Mouse (Mus musculus) T-cell, adult 2 months (primary cell): ENCODE results near the gene Zfp597.
"Not testable (repeated sequence)": the region's sequence is repeated elsewhere in the genome, so short reads cannot be mapped to it uniquely, and the experiment has no call there.

ENCODE experiments used
- DNase-seq: peaks from one replicate; pipeline ENCODE4 v3.0.0; 2022; ENCODE audit warnings: low spot score

Gene Zfp597

DNA sequence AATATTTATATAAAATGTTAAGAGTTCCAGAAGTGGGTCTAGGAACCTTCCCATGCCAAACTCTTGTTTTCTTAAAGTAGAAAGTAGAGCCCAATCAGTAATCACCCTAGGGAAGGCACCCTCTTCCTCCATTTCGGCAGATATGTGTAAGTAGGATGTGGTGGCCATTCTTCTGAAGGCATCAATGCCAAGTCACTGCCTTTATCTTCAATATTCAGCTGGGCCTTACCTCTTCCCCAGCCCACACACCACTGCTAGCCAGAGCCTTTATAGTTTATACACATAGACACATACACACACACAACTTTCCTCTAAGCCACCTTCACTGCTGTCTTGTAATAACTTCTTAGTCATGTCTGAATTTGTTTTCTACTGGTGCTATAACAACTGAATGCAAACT, 28.6 kb downstream of the Zfp597 start:
- DNase-seq: no peak

DNA sequence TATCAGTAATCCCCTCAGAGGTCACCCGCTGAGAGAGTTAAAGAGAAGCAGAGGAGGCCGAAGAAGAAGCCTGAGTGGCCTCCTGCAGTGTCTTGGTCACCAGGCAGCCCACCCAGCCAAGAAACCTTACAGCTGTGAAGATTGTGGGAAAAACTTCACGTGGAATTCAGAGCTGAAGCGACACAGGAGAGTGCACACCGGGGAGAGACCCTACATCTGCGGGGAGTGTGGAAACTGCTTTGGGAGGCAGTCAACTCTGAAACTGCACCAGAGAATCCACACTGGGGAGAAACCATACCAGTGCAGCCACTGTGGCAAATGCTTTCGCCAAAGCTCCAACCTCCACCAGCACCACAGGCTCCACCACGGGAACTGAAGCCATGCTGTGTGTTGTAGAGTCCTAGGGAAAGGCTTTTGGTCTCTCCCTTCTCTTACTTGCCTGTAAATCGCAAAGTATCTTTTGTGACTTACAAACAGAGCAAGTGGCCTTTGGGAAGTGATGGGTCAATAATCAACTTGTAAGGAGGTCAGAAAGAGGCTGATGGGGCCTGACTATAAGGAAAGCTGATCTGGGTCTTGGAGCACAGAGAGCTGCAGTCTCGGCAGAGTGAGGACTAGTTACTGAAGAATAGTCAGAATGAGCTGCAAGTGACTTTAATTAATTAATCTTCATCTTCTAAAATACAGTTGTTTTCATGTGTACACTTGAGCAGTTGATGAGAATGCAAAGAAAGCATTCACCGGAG, 29.8 kb downstream of the Zfp597 start:
- DNase-seq: no peak

DNA sequence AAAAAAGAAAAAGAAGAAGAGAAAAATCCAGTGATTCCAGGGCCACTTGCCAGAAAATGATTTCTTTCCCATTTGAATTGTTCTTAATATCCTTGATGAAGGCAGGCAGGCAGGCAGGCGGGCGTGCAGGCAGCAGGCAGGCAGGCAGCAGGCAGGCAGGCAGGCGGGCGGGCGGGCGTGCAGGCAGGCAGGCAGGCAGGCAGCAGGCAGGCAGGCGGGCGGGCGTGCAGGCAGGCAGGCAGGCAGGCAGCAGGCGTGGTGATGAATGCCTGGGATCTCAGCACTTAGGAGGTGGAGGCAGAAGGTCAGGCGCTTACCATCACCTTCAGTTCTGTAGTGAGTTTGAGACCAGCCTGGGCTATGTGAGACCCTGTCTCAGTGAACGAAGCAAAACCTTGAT, 31.8 kb downstream of the Zfp597 start:
- DNase-seq: no peak

- DNase-seq: not testable (repeated sequence)
Observed at GRCm38 (mm10) chr16:3851301-3851700, 33.1 kb downstream of the Zfp597 start.

- DNase-seq: no peak
Observed at GRCm38 (mm10) chr16:3848416-3848815, 35.9 kb downstream of the Zfp597 start.

DNA sequence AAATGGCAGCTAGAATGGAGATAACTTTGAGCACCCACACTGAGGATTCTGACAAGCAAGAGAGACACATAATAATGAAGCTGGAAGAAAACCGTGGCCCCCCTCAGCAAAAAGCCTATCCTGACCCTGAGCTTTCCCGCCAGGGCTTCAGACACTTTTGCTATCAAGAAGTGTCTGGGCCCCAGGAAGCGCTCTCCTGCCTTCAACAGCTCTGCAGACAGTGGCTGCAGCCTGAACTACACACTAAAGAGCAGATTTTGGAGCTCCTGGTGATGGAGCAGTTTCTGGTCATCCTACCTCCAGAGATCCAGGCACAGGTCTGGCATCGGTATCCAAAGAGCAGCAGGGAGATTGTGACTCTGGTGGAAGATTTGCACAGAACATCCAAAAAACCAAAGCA, 36.5 kb downstream of the Zfp597 start:
- DNase-seq: no peak

GRCm38 (mm10) chr16:3846711-3847518, 37.4 kb downstream of the Zfp597 start, which contains the start of gene Zfp174:
Zfp174 (plus strand) TSS chr16:3847268.
- DNase-seq: peak; percentile 91

DNA sequence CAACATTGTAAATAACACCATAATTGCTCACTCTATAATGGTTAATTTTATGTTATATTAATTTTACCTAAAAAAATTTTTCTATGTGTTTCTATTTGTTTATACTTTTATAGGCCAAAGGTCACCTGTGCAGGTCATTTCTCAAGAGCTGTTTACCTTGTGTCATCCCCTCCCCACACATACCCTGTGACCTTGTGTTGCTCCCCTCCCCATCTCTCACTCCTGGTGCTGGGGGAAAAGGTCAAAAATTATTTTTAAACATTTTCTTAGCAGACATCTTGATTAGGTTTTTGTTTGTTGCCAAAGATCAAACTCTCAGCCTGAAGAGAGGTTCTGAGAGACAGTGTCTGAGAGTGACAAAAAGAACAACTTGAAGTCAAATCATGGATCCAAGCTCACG, 40.6 kb downstream of the Zfp597 start:
- no peak for DNase-seq

DNA sequence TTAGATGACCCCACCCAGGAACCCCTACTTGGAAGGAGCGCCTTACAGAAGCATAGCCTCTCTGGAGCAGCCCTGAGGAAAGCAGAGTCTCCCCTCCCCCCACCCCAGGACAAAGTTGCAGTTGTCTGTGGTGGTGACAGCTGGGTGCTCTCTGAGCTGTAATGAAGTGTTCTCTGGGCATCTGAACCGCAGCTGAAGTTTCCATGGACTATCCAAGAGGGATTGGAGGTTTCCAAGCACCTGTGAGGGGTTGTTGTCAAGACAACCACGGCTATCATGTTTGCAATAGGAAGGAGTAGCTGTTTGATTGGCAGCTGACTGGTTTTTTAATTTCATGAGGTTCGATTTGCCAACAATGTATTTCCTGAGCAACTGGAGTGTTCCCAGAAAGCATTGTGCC, 41.4 kb downstream of the Zfp597 start:
- no peak for DNase-seq

GRCm38 (mm10) chr16:3839157-3839885, 45.0 kb downstream of the Zfp597 start:
- peak; percentile 28 for DNase-seq

DNA sequence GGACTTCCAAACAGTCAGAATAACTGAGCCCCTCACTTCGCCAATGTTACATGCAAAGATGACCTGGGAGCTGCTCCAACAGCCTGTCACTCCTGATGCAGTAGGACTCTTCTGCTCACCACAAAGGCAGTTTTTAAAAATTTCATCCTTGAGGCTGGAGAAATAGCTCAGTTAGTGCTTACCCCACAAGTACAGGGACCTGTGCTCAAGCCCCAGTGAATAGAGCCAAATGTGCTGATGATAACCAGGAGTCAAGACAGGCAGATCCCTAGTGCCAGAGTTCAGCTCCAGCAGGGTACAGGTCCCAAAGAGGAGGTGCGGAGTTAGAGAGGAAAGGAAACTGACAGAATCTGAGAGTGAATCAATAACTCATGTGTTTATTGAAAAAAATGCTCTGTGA, 48.9 kb downstream of the Zfp597 start:
- DNase-seq: no peak

GRCm38 (mm10) chr16:3830588-3831109, 53.7 kb downstream of the Zfp597 start, which contains the start of gene Olfr15:
Olfr15 (plus strand) TSS chr16:3830878.
- peak; percentile 15 for DNase-seq

DNA sequence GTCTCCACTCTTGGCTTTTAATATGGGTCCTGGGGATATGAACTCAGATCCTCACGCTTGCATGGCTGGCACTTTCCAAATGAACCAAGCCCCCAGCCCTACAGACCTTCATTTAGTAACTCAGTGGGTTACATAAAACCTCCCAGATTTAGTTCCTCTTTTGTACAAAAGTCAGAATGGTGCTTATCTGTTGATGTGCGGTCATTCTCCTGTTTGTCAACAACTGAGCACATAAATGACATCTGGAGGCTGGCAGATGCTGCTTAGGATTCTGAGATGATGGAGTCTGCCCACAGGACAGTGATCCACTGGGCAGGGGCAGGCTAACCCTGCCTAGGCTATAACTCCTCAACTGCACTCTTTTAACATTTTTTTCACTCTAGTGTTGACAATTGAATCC, 54.6 kb downstream of the Zfp597 start:
- DNase-seq: no peak

DNA sequence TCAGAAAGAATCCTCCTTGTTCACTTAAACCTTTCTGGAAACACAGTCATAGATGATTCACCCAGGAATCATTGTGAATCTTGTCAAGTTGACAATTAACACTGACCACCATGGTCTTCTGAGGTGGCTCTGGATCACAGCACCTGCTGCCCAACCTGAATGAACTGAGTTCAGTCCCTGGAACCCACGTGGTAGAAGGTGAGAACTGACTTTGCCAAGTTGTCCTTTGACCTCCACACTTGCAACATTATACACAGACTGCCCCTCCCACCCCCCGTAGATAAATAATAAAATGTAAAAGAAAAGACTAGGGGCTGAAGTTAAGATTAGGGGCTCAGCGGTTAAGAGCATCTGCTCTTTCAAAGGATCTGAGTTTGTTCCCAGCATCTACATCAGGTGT, 56.3 kb downstream of the Zfp597 start:
- DNase-seq: no peak

DNA sequence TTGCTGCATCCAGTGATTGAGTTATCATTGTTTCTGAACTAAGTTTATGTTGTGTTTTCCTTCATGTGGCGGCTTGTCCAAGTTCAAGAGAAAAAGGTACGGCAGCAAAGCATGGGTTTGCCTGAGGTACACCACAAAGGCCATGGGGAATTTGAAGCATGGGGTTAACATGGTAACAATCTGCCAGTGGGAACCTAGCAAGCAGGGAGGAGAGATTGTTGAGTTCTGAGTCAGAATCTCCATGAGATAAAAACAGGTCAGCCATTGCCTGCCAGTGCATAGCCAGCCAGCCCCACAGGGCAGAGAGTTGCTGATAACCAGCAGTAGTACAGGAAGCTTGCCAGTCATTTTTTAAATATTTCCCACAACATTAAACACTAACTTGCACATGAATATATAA, 64.2 kb downstream of the Zfp597 start:
- no peak for DNase-seq

DNA sequence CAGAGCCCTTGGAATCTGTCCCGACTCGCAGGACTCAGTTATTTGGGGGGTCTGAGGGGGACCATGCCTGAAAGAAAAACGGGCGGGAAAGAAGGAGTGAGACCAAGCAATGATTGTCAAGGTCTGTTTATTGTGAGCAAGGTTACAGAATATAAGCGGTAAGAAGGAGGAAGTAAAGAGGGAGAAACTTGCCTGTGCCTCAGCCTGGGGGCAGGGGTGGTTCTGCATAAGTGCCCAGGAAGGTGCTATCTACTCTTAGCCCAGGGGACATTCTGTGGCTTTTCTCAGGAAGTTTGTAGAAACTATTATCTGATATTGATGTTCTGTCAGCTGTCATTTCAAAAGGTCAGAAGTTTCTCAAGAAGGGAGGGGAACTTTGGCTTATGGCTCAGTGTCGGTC, 69.7 kb downstream of the Zfp597 start:
- DNase-seq: not testable (repeated sequence)
